Mouse (Mus musculus) kidney, adult 9 months (tissue): ENCODE data around the gene Hsd11b1.

Experiments
- DNase-seq: peaks from one replicate; pipeline ENCODE4 v3.0.0; 2022

Gene Hsd11b1

DNA sequence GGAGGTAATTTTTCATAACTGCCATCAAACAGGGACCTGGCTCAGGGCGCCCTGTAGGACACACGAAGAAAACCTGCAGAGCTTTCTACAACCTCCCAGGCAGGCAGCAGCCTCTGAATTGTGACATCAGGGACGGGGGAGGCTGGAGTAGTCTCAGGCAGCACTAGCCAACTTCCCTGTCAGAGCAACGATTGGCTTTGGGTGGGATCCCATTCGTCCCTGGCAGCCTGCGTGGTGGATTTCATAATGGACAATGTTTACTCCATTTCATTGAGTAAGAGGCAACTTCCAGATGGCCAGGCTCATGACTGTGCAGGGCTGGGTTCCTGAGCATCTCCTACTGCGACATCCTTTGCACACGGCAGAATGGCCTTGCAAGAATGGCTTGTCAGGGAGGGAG lies 21.6 kb downstream of the Hsd11b1 start:
- DNase-seq = no peak

- no peak for DNase-seq
Observed at GRCm38 (mm10) chr1:193241436-193241835, 22.4 kb downstream of the Hsd11b1 start.

DNA sequence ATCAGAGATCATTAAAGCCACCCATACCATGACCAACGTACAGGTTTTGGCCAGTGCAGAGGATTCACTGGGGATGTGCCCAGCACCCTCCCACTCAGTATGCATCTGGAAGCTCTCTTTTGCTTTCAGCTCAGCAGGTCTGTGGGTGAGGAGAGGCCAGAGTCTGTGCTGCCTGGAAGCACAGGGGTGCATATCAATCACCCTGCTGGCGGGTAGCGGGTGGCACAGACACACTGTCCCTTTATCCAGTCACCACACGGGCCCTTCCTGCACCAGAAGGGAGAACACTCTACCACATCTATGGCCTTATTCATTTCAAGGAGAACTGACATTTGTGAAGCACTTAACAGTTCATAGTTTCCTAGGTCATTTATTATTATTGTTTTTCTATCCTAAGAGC lies 25.4 kb downstream of the Hsd11b1 start:
- DNase-seq = no peak

- DNase-seq = peak; percentile 84
Observed at GRCm38 (mm10) chr1:193234930-193235329, 28.9 kb downstream of the Hsd11b1 start.

DNA sequence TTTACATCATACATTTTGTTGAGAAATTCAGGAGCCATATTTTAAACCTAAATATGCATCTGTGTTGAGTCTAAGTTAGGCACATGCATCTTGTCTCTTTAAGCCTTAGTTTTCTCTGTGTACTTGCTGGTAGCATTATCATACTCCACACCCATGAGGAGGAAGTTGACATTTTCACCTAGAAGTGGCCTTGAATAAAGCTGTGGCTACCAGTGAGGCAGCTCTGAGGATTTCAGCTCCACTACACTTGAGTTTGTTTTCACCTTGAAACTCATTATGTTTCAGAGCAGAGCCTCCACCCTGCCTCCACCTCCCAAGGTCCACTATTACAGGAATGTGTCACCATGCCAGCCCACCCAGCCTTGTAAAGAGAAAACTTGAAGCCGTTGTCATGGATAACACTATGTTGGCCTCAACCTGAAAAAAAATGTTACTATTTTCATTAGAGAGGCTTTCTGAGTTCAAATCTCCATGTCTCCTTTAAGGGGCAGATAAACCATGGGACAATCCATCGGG lies 29.7 kb downstream of the Hsd11b1 start:
- DNase-seq = peak; percentile 59

- DNase-seq = no peak
Observed at GRCm38 (mm10) chr1:193232732-193233131, 31.1 kb downstream of the Hsd11b1 start.

DNA sequence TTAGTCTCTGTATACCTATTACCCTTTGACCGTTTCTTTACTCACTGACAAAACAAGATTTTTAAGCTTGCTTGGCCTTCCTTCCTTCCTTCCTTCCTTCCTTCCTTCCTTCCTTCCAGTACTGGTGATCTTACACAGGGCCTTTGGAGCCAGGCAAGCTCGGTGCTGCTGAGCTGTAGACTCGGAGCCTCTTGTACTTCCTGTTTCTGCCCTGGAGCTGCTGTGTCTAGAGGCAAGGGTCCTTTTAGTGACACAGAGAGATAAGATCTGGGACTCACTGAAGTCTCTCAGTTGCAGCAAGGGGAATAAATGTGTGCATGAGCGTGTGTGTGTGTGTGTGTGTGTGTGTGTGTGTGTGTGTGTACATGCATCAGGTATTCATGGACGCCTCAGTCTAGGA lies 32.9 kb downstream of the Hsd11b1 start:
- DNase-seq = no peak

GRCm38 (mm10) chr1:193230531-193230930 lies 33.3 kb downstream of the Hsd11b1 start:
- peak; percentile 95 for DNase-seq

- peak; percentile 78 for DNase-seq
Observed at GRCm38 (mm10) chr1:193229570-193229969, 34.3 kb downstream of the Hsd11b1 start.

DNA sequence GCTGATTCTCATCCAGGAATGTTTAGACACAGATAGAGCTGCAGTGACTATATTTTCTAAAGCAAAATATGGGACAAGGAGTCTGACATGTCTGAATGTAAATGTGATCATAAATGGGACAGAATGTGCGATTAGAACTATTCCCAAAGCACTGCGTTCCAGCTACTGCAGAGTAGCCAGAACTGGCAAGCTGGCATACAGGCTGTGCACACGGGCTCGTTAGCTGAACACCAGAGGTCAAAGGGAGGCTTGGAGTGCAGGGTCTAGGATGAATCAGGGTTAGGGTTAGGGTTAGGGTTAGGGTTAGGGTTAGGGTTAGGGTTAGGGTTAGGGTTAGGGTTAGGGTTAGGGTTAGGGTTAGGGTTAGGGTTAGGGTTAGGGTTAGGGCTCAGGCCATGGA lies 36.3 kb downstream of the Hsd11b1 start:
- no peak for DNase-seq

- DNase-seq = peak; percentile 47
Observed at GRCm38 (mm10) chr1:193226724-193227522, 37.0 kb downstream of the Hsd11b1 start.

DNA sequence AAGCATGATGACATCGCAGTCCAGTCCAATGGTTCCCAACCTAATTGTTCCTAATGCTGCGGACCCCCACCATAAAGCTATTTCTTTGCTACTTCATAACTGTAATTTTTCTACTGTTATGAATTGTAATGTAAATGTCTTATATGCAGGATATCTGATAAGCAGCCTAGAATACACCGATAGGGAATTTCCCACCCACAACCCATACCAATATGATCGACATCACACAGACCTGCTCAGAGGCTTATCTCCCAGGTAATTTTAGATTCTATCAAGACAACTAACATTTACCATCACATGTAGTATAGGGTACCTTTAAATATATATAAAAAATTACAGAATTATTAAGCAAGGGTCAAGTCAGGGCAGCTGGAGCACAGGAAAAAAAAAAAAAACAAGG lies 37.8 kb downstream of the Hsd11b1 start:
- no peak for DNase-seq

DNA sequence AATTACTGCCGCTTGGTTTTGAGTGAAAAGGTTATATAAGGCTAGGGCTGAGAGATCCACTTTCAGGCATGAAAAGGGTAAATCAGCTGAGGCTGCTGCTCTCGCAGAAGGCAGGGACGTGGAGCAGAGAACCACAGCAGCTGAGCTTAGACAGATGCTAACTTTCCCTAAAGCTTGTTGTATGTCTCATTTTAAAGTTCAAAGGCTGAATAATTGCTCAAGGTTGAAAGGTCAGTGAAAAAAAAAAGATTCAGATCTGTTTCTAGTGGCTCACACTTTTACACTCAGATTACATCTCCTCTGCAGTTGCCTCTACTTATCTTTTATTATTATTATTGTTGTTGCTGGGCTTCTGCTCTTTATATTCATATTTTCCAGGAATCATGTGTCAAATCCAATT lies 38.3 kb downstream of the Hsd11b1 start:
- DNase-seq = no peak

DNA sequence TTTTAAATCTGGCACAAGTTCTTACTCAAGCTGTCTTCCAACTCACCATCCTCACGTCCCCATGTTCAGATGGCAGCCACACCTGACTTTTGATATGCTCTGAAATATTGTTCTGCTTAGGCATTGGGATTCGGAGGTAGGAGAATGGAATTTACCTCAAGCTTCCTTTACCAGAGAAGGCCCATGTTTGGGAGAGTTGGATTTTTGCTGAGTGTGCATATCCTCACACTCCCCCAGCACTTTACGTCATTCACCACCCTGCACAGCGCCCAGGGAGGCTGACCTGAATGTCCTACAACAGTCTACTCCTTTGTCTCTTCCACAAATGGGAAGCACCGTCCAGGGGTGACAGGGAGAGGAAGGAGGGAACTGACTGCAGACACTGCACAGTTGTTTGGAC lies 43.5 kb downstream of the Hsd11b1 start:
- DNase-seq = no peak

- no peak for DNase-seq
Observed at GRCm38 (mm10) chr1:193216000-193216399, 47.9 kb downstream of the Hsd11b1 start.

- DNase-seq = no peak
Observed at GRCm38 (mm10) chr1:193214053-193214452, 49.8 kb downstream of the Hsd11b1 start.

DNA sequence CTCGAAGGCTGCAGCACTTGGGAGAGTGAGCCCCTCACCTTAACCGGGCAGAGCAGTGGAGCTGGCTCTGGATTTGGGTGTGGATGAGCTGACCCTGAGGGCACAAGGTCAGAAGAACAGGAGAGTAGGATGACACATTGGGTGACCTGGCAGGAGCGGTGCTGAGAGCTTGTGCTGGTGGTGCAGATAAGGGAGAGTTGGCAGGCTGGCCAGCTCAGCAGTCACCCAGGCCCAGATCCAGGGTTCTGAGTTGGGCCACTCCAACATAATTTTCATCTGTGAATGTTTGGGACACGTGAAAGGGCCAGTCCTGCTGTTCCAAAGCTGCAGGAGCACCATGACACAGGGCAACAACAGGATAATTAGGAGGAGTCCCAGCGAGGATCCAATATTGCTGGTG lies 52.5 kb downstream of the Hsd11b1 start:
- DNase-seq = no peak

GRCm38 (mm10) chr1:193208178-193208577 lies 55.7 kb downstream of the Hsd11b1 start:
- peak; percentile 84 for DNase-seq

DNA sequence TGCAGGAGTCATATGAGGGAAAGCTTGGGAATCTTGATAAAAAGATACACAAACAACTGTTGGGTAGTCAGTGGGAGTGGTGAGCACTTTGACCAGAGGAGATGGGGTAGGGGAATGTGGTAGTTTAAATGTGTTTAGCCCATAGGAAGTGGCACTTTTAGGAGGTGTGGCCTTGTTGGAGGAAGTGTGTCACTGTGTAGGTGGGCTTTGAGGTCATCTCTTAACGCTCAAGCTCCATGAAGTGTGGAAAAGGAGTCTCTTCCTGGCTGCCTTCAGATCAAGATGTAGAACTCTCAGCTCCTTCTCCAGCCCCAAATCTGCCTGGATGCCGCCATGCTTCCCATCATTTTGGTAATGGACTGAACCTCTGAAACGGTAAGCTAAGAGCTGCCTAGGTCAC lies 56.4 kb downstream of the Hsd11b1 start, which contains the start of gene Lamb3:
TSS of gene Lamb3 (plus strand) at position 197 of the 400 bp plus-strand sequence.
- no peak for DNase-seq

DNA sequence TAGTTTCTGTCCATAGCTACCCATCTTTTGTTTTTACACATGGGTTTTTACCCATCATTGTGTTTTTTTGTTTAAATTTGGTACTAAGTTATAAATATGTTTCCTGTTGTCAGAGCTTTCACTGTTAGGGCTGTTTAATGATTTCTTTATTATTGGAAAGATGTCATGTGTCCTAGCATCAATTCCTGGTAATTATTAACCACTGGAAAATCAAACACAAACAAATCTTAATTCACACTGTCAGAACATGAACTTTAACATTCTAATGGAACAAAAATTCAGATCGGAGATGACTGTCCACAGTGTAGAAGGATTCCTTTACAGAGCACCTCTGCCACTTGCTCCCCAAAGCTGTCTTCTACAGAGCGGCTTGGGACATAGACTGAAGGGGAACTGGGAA lies 58.4 kb downstream of the Hsd11b1 start:
- peak; percentile 70 for DNase-seq

- no peak for DNase-seq
Observed at GRCm38 (mm10) chr1:193203821-193204220, 60.1 kb downstream of the Hsd11b1 start.

- DNase-seq = no peak
Observed at GRCm38 (mm10) chr1:193201383-193201778, 62.5 kb downstream of the Hsd11b1 start, which contains the start of gene Traf3ip3. TSS of gene Traf3ip3 (minus strand) at chr1:193201703.

DNA sequence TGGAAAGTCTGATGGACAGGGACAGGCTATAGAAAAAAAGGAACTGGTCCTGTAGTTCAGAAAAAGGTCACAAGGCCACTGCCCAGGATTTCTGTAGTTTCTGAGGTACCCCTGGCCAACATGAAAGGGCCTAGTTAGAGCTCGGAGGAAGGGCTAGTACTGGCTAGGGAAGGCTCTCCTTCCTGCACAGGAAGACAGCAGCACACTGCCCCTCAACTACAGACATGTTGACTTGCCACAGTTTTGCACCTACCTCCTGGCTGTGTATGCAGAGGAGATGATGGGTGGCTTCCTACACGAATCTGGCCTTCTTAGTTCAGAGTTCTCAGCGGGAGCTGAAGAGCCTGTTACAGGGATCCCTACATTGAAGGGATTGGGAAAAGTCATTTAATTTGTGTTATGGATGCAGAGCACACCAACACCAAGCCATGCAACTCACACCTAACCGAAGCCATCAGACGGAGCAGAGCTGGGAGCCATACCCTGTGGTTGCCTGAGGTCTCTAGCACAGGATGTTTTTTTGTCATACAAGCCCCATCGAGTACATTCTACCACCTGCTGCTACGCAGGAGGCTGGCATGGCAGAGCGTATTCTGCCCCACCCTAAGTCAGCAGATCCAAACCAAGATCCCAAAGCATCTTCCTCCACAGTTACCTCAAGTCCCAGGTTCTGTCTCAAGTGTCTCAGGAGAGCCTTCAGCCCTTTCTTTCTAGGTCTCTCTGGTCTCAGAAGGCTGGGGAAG lies 63.1 kb downstream of the Hsd11b1 start:
- DNase-seq = no peak

DNA sequence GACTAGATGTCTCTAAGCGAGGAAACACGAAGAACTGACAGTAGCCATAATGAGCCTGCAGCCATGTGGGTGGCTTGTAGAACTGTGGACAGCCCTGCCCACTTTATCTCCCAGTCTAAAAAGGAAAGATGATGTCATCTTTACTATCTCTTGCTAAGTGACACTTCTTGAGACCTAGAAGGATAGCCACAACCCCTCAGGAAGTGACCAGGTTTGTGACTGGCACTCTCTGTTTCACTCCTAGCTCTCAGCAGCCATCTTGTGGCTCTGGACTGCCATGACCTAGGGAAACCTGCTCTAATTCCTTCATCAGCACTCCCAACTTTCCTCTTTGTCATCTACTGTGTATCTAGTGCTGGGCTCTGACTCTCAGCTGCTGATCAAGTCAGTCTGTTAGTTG lies 65.6 kb downstream of the Hsd11b1 start:
- no peak for DNase-seq
